Mouse (Mus musculus): ENCODE results near the gene Ahsa2. TPM values are rescaled to one million over a fixed set of nuclear protein-coding genes. Genes with fewer than 3 reads are reported as not detected.
"Not testable (repeated sequence)": the region's sequence is repeated elsewhere in the genome, so short reads cannot be mapped to it uniquely, and the experiment has no call there.

The Ahsa2 gene
- total and polyA plus RNA-seq, 3 experiments: 51.0 to 69.4 (median 58.9) TPM

DNA sequence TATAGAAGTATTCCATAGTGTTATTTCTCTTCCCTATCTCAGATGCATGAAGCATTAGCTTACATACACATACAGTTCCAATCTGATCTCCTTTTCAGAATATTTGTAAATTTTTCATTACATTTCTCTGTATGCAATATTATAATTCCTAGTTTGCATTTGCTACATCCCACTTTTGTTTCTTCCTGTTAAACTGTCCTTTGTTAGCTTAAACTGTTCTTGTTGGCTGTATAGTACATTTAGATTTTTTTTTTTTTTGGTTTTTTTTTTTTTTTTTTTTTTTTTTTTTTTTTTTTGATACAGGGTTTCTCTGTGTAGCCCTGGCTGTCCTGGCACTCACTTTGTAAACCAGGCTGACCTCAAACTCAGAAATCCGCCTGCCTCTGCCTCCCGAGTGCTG, 32.0 kb downstream of the Ahsa2 start:
- H3K36me3 ChIP-seq (replicated peaks in 1 of 2; ENCODE audit: control insufficient read depth in 1 of 2, insufficient read depth in 1 of 2, low read length in 1 of 2): peaks cover 19 to 68% of the 10 kb centered on the region in 2 experiments
- DNase-seq (ENCODE audit: extremely low read depth); H3K27me3 ChIP-seq (replicated peaks): not testable (repeated sequence)

More for the DNA sequence above, 32.0 kb downstream of the Ahsa2 start:
- H3K4me2 ChIP-seq (ENCODE audit: insufficient read depth, low read depth, poor library complexity, severe bottlenecking); H3K9me3 ChIP-seq (replicated peaks; ENCODE audit: low read length); H3K27ac ChIP-seq (ENCODE audit: insufficient read depth, low read depth); H3K79me2 ChIP-seq (replicated peaks; ENCODE audit: control insufficient read depth, extremely low read depth, insufficient read depth, poor library complexity, severe bottlenecking); dilution Hi-C loops (cut with MboI; ENCODE audit: extremely low pct_ligation_motif_present, extremely low pct_unique_long_range_greater_than_20kb, low sequenced_read_pairs); H3K9ac ChIP-seq (ENCODE audit: insufficient read depth, low read depth); in situ Hi-C loops (cut with MboI; ENCODE audit: low pct_ligation_motif_present, low pct_unique_long_range_greater_than_20kb, low sequenced_read_pairs); H3K4me3 ChIP-seq (replicated peaks in 1 of 3; ENCODE audit: low read depth in 2 of 3, low read length in 2 of 3, poor library complexity in 1 of 3): not testable (repeated sequence)
- H3K4me1 ChIP-seq (ENCODE audit: control insufficient read depth in 1 of 2, insufficient read depth in 2 of 2): peaks cover 0 to 50% of the 10 kb centered on the region in 2 experiments; a peak in 2 of 4 replicates
- peak; percentile 70 for TF ChIP-seq ZNF384 (IDR thresholded peaks at IDR 0.05; ENCODE audit: low read depth, low read length)

Other genes with a start within 250 kb of the Ahsa2 start
- 140 and 176 TPM in 2 replicates for gene Xpo1, start 242.0 kb downstream of the Ahsa2 start, total RNA-seq (2012; rRNA removed)
- gene Xpo1, start 242.0 kb downstream of the Ahsa2 start, total RNA-seq (2014; rRNA removed): 295 and 333 TPM in 2 replicates
- 199 and 246 TPM in 2 replicates for gene Xpo1, start 242.0 kb downstream of the Ahsa2 start, polyA plus RNA-seq (2012; ENCODE audit: insufficient read length, low read depth)
- gene Usp34, start 191.1 kb downstream of the Ahsa2 start, total RNA-seq (2012; rRNA removed): 45.4 and 47.5 TPM in 2 replicates
- gene Usp34, start 191.1 kb downstream of the Ahsa2 start, total RNA-seq (2014; rRNA removed): 87.2 and 92.5 TPM in 2 replicates
- gene Usp34, start 191.1 kb downstream of the Ahsa2 start, polyA plus RNA-seq (2012; ENCODE audit: insufficient read length, low read depth): 57.4 and 65.4 TPM in 2 replicates
- gene 1700093K21Rik, start 23.1 kb upstream of the Ahsa2 start, total RNA-seq (2012; rRNA removed): not detected in 2 replicates
- not detected in 2 replicates for gene 1700093K21Rik, start 23.1 kb upstream of the Ahsa2 start, total RNA-seq (2014; rRNA removed)
- not detected in 2 replicates for gene 1700093K21Rik, start 23.1 kb upstream of the Ahsa2 start, polyA plus RNA-seq (2012; ENCODE audit: insufficient read length, low read depth)
- 11.6 and 13.8 TPM in 2 replicates for gene 0610010F05Rik, start 135.6 kb upstream of the Ahsa2 start, total RNA-seq (2012; rRNA removed)
- 18.7 and 24.0 TPM in 2 replicates for gene 0610010F05Rik, start 135.6 kb upstream of the Ahsa2 start, total RNA-seq (2014; rRNA removed)
- gene 0610010F05Rik, start 135.6 kb upstream of the Ahsa2 start, polyA plus RNA-seq (2012; ENCODE audit: insufficient read length, low read depth): 16.4 and 18.3 TPM in 2 replicates
- gene Pus10, start 167.6 kb upstream of the Ahsa2 start, total RNA-seq (2012; rRNA removed): 57.6 and 72.4 TPM in 2 replicates
- 113 and 138 TPM in 2 replicates for gene Pus10, start 167.6 kb upstream of the Ahsa2 start, total RNA-seq (2014; rRNA removed)
- gene Pus10, start 167.6 kb upstream of the Ahsa2 start, polyA plus RNA-seq (2012; ENCODE audit: insufficient read length, low read depth): 92.3 and 98.1 TPM in 2 replicates
- 20.4 and 22.6 TPM in 2 replicates for gene Pex13, start 167.9 kb upstream of the Ahsa2 start, total RNA-seq (2012; rRNA removed)
- gene Pex13, start 167.9 kb upstream of the Ahsa2 start, total RNA-seq (2014; rRNA removed): 21.5 and 24.9 TPM in 2 replicates
- gene Pex13, start 167.9 kb upstream of the Ahsa2 start, polyA plus RNA-seq (2012; ENCODE audit: insufficient read length, low read depth): 42.7 and 50.7 TPM in 2 replicates

Data from CH12.LX (cell line).